Mouse (Mus musculus) thymus, adult 18-20 months (tissue): ENCODE data around the gene Psrc1.

Experiments used
- DNase-seq, 2 experiments: peaks; one replicate each; pipeline ENCODE4 v3.0.0; 2022; ENCODE audit warnings: mixed read lengths in 2 of 2

Psrc1 gene

GRCm38 (mm10) chr3:108389111-108389545, 5.5 kb downstream of the Psrc1 start:
- peak; percentile 84 to 88 for DNase-seq

- no peak for DNase-seq
Measured at GRCm38 (mm10) chr3:108392299-108392698, 8.7 kb downstream of the Psrc1 start.

- no peak for DNase-seq
Measured at GRCm38 (mm10) chr3:108392793-108393192, 9.2 kb downstream of the Psrc1 start.

- DNase-seq: no peak
Measured at GRCm38 (mm10) chr3:108398281-108398680, 14.6 kb downstream of the Psrc1 start.

- DNase-seq: no peak
Measured at GRCm38 (mm10) chr3:108400442-108400841, 16.8 kb downstream of the Psrc1 start.

GRCm38 (mm10) chr3:108401692-108402527, 18.3 kb downstream of the Psrc1 start:
- DNase-seq: peak; percentile 90 to 92

GRCm38 (mm10) chr3:108402528-108402920, 18.9 kb downstream of the Psrc1 start:
- no peak for DNase-seq

GRCm38 (mm10) chr3:108405536-108406305, 22.1 kb downstream of the Psrc1 start:
- no peak for DNase-seq

- DNase-seq: no peak
Measured at GRCm38 (mm10) chr3:108406306-108406885, 22.8 kb downstream of the Psrc1 start.

- no peak for DNase-seq
Measured at GRCm38 (mm10) chr3:108408517-108409008, 24.9 kb downstream of the Psrc1 start.

- DNase-seq: no peak
Measured at GRCm38 (mm10) chr3:108409656-108410358, 26.2 kb downstream of the Psrc1 start.

GRCm38 (mm10) chr3:108410359-108410714, 26.7 kb downstream of the Psrc1 start:
- DNase-seq: no peak

GRCm38 (mm10) chr3:108411026-108411753, 27.6 kb downstream of the Psrc1 start:
- no peak for DNase-seq

- DNase-seq: no peak
Measured at GRCm38 (mm10) chr3:108411754-108412121, 28.1 kb downstream of the Psrc1 start.

- no peak for DNase-seq
Measured at GRCm38 (mm10) chr3:108413634-108414360, 30.2 kb downstream of the Psrc1 start.

- DNase-seq: no peak
Measured at GRCm38 (mm10) chr3:108414857-108415830, 31.5 kb downstream of the Psrc1 start, which contains the start of gene Celsr2. Celsr2 (minus strand) TSS chr3:108415552.

- DNase-seq: peak; percentile 64
Measured at GRCm38 (mm10) chr3:108415831-108416223, 32.2 kb downstream of the Psrc1 start.

GRCm38 (mm10) chr3:108423006-108423405, 39.4 kb downstream of the Psrc1 start:
- DNase-seq: no peak

GRCm38 (mm10) chr3:108423844-108424801, 40.5 kb downstream of the Psrc1 start:
- peak in 1 of 2 experiments; percentile 46 for DNase-seq
